Mouse (Mus musculus): Measurements from ENCODE around the gene Sipa1l2. TPM values are rescaled to one million over a fixed set of nuclear protein-coding genes. Genes with fewer than 3 reads are reported as not detected.

The Sipa1l2 gene
- polyA plus RNA-seq, 2 experiments, result 0.47 to 0.69 TPM

DNA sequence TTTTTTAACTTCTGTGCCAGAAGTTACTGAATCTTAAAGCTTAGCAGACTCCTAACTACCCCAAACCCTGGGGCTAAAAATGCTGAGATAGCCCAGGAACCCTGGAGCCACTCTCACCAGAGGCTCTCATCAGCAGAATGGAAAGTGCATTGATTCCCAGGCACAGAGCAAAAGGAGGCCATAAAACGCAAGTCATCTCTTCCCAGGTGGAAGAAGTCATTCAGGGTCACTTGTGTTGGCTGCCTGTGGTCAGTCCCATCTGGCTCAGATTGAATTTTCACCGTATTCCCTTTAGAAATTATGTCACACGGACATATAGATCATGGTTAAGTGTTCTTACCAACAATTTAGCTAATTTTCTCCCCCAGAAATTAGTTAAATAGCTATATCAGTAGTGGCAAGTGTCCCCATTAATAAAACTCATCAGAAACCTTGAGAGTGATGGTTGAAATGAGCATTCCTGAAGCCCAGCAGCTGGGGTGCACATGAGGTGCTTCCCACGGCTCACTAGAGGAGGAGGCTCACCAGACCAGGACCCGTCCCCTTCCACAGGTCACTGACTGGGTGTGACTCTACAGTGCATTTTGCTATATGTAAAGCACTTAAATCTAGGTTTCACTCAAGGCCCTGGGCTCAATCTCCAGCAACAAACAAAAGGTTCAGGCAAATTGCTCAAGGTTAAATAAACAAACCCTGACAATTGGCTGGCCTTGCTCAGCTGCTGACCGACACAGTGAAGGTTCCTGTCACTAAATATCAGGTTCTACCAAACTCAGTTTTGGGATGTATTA lies 53.3 kb downstream of the Sipa1l2 start:
- H3K4me3 ChIP-seq (ENCODE audit: insufficient read depth in 1 of 2, low read depth in 2 of 2, low read length in 2 of 2), result no peak overlapping the region
- WGBS (ENCODE audit: insufficient replicate concordance), result 57% methylated on average over 6 of the region's 6 CpGs
- H3K9me3 ChIP-seq (ENCODE audit: control insufficient read depth, low read length), result no peaks in the 10 kb centered on the region
- peaks cover 0 to 18% of the 10 kb centered on the region in 2 experiments; a peak in 2 of 4 replicates for H3K4me1 ChIP-seq (replicated peaks; ENCODE audit: control insufficient read depth in 2 of 2, insufficient read depth in 2 of 2, low read length in 1 of 2)
- DNase-seq (ENCODE audit: low read depth in 3 of 3, low spot score in 3 of 3) (no peak), ATAC-seq (ENCODE audit: insufficient read depth) (no peak)
- no peaks in the 10 kb centered on the region for H3K36me3 ChIP-seq (replicated peaks; ENCODE audit: control insufficient read depth, insufficient read depth, low read depth)
- no peak overlapping the region for H3K9ac ChIP-seq (replicated peaks)
- no peaks in the 10 kb centered on the region for H3K27me3 ChIP-seq (ENCODE audit: control insufficient read depth, insufficient read depth, low read length)
- TF ChIP-seq CTCF (IDR thresholded peaks at IDR 0.05; ENCODE audit: low read depth), result no peak
- no peak for TF ChIP-seq EP300 (IDR thresholded peaks at IDR 0.05; ENCODE audit: low read depth)
- H3K27ac ChIP-seq, result no peak overlapping the region
- no peak overlapping the region for H3K4me2 ChIP-seq (ENCODE audit: low read depth)

DNA sequence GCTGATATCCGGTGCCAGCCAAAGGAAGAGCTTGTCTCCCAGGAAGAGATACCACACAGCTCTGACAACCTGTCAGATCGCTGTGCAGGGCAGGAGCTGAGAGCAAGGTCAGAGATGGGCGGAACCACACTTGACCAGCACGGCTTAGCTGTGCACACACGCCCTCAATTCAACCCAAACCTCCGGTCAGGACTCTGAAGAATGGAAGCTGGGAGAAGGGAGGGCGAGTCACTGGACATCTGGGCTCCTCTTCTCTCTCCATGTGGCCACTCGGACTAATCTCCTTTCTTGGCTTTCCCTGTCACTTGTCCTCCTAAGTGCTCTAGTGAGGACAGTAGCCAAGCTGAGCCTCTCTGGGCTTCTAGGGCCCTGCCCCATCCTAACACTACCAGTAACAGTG lies 53.9 kb downstream of the Sipa1l2 start:
- ATAC-seq (ENCODE audit: insufficient read depth) (no peak), DNase-seq (ENCODE audit: low read depth in 3 of 3, low spot score in 3 of 3) (no peak)
- Histone ChIP-seq H3K36me3 (replicated peaks; ENCODE audit: control insufficient read depth, insufficient read depth, low read depth) (no peaks in the 10 kb centered on the region), H3K4me3 (ENCODE audit: insufficient read depth in 1 of 2, low read depth in 2 of 2, low read length in 2 of 2) (no peak overlapping the region), H3K9ac (replicated peaks) (no peak overlapping the region), H3K4me1 (replicated peaks; ENCODE audit: control insufficient read depth in 2 of 2, insufficient read depth in 2 of 2, low read length in 1 of 2) (peaks cover 0 to 18% of the 10 kb centered on the region in 2 experiments; a peak in 2 of 4 replicates), H3K27ac (no peak overlapping the region), H3K27me3 (ENCODE audit: control insufficient read depth, insufficient read depth, low read length) (no peaks in the 10 kb centered on the region), H3K4me2 (ENCODE audit: low read depth) (no peak overlapping the region), H3K9me3 (ENCODE audit: control insufficient read depth, low read length) (no peaks in the 10 kb centered on the region)
- TF ChIP-seq EP300 (IDR thresholded peaks at IDR 0.05; ENCODE audit: low read depth), result no peak
- no peak for TF ChIP-seq CTCF (IDR thresholded peaks at IDR 0.05; ENCODE audit: low read depth)
- WGBS (ENCODE audit: insufficient replicate concordance), result 48% methylated on average over 8 of the region's 8 CpGs

- Histone ChIP-seq H3K4me3 (ENCODE audit: insufficient read depth in 1 of 2, low read depth in 2 of 2, low read length in 2 of 2) (no peak overlapping the region), H3K4me1 (replicated peaks; ENCODE audit: control insufficient read depth in 2 of 2, insufficient read depth in 2 of 2, low read length in 1 of 2) (peaks cover 0 to 17% of the 10 kb centered on the region in 2 experiments; a peak in 2 of 4 replicates), H3K36me3 (replicated peaks; ENCODE audit: control insufficient read depth, insufficient read depth, low read depth) (no peaks in the 10 kb centered on the region), H3K9ac (replicated peaks) (no peak overlapping the region), H3K4me2 (ENCODE audit: low read depth) (no peak overlapping the region), H3K27me3 (ENCODE audit: control insufficient read depth, insufficient read depth, low read length) (no peaks in the 10 kb centered on the region), H3K27ac (no peak overlapping the region), H3K9me3 (ENCODE audit: control insufficient read depth, low read length) (no peaks in the 10 kb centered on the region)
- DNase-seq (ENCODE audit: low read depth in 3 of 3, low spot score in 3 of 3) (no peak), ATAC-seq (ENCODE audit: insufficient read depth) (no peak)
- 27% methylated on average over 5 of the region's 5 CpGs for WGBS (ENCODE audit: insufficient replicate concordance)
- TF ChIP-seq EP300 (IDR thresholded peaks at IDR 0.05; ENCODE audit: low read depth) (no peak), CTCF (IDR thresholded peaks at IDR 0.05; ENCODE audit: low read depth) (no peak)
These were observed 55.7 kb downstream of the Sipa1l2 start for GRCm38 (mm10) chr8:125513935-125514334.

- Histone ChIP-seq H3K27ac (no peak overlapping the region), H3K27me3 (ENCODE audit: control insufficient read depth, insufficient read depth, low read length) (no peaks in the 10 kb centered on the region), H3K36me3 (replicated peaks; ENCODE audit: control insufficient read depth, insufficient read depth, low read depth) (no peaks in the 10 kb centered on the region), H3K9me3 (ENCODE audit: control insufficient read depth, low read length) (no peaks in the 10 kb centered on the region), H3K4me2 (ENCODE audit: low read depth) (no peak overlapping the region), H3K4me3 (ENCODE audit: insufficient read depth in 1 of 2, low read depth in 2 of 2, low read length in 2 of 2) (no peak overlapping the region), H3K9ac (replicated peaks) (no peak overlapping the region), H3K4me1 (replicated peaks; ENCODE audit: control insufficient read depth in 2 of 2, insufficient read depth in 2 of 2, low read length in 1 of 2) (peaks cover 0 to 11% of the 10 kb centered on the region in 2 experiments; a peak in 2 of 4 replicates)
- DNase-seq (ENCODE audit: low read depth in 3 of 3, low spot score in 3 of 3), result no peak
- TF ChIP-seq CTCF (IDR thresholded peaks at IDR 0.05; ENCODE audit: low read depth) (no peak), EP300 (IDR thresholded peaks at IDR 0.05; ENCODE audit: low read depth) (no peak)
- ATAC-seq (ENCODE audit: insufficient read depth), result no peak
- 47% methylated on average over 5 of the region's 5 CpGs for WGBS (ENCODE audit: insufficient replicate concordance)
These were observed 56.3 kb downstream of the Sipa1l2 start for GRCm38 (mm10) chr8:125513242-125513866.

DNA sequence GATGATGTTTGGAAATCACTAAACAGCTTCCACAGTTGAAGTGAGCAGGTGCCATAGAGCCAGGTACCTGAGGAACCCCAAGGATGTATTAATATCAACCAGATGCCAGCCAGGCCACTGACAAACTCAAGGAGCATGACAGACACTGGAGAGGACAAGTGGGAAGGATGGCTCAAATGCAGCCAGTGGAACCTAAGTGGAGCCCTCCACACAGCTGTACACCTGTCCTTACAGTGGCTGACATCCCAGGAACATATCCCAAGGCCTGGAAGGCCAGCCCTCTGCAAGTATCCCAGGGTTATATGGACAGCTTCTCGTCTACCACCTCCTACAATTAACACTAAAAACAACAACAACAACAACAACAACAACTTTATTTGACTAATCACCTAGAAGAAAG lies 57.0 kb downstream of the Sipa1l2 start:
- TF ChIP-seq EP300 (IDR thresholded peaks at IDR 0.05; ENCODE audit: low read depth) (no peak), CTCF (IDR thresholded peaks at IDR 0.05; ENCODE audit: low read depth) (no peak)

More for the DNA sequence above, 57.0 kb downstream of the Sipa1l2 start:
- Histone ChIP-seq H3K4me1 (replicated peaks; ENCODE audit: control insufficient read depth in 2 of 2, insufficient read depth in 2 of 2, low read length in 1 of 2) (peaks cover 0 to 6% of the 10 kb centered on the region in 2 experiments; a peak in 2 of 4 replicates), H3K9me3 (ENCODE audit: control insufficient read depth, low read length) (no peaks in the 10 kb centered on the region), H3K4me2 (ENCODE audit: low read depth) (no peak overlapping the region), H3K36me3 (replicated peaks; ENCODE audit: control insufficient read depth, insufficient read depth, low read depth) (no peaks in the 10 kb centered on the region), H3K27me3 (ENCODE audit: control insufficient read depth, insufficient read depth, low read length) (no peaks in the 10 kb centered on the region), H3K27ac (no peak overlapping the region), H3K9ac (replicated peaks) (no peak overlapping the region), H3K4me3 (ENCODE audit: insufficient read depth in 1 of 2, low read depth in 2 of 2, low read length in 2 of 2) (no peak overlapping the region)
- no peak for ATAC-seq (ENCODE audit: insufficient read depth)
- no peak for DNase-seq (ENCODE audit: low read depth in 3 of 3, low spot score in 3 of 3)
- 31% methylated on average over 1 of the region's 1 CpGs for WGBS (ENCODE audit: insufficient replicate concordance)
